8 mouse cellular contexts compared by ENCODE assay signal in genomic region chr19:7264088-7264765, GRCm38 (mm10). TPM values are rescaled to one million over a fixed set of nuclear protein-coding genes. Genes with fewer than 3 reads are reported as not detected.
DNase-seq lines count a peak whose midpoint lies in the region; ATAC-seq and TF ChIP-seq lines count a peak whose summit lies in the region.

No protein-coding gene starts in this region.

- peak; percentile 80 for TF ChIP-seq CTCF in midbrain, postnatal 0 days (IDR thresholded peaks at IDR 0.05)

- peaks cover 49% of the 10 kb centered on the region for H3K4me1 ChIP-seq in liver, embryonic 12.5 days
- peaks cover 34% of the 10 kb centered on the region for H3K4me1 ChIP-seq in hindbrain, embryonic 14.5 days (replicated peaks; ENCODE audit: control insufficient read depth, insufficient read depth, low read length)
- peaks cover 43% of the 10 kb centered on the region for H3K4me1 ChIP-seq in limb, embryonic 10.5 days
- peaks cover 12% of the 10 kb centered on the region for H3K4me1 ChIP-seq in midbrain, postnatal 0 days (ENCODE audit: insufficient read depth, low read length)

- ATAC-seq in liver, embryonic 12.5 days = no peak
- no peak for ATAC-seq in hindbrain, embryonic 14.5 days (ENCODE audit: low FRiP score)
- ATAC-seq in midbrain, postnatal 0 days (ENCODE audit: low FRiP score) = no peak

- H3K36me3 ChIP-seq in liver, embryonic 12.5 days = no peaks in the 10 kb centered on the region
- no peaks in the 10 kb centered on the region for H3K36me3 ChIP-seq in hindbrain, embryonic 14.5 days (replicated peaks; ENCODE audit: control insufficient read depth, insufficient read depth)
- no peaks in the 10 kb centered on the region for H3K36me3 ChIP-seq in limb, embryonic 10.5 days
- no peaks in the 10 kb centered on the region for H3K36me3 ChIP-seq in midbrain, postnatal 0 days (ENCODE audit: insufficient read depth, low read length)
- H3K36me3 ChIP-seq in splenic B cell, adult 2 months (ENCODE audit: control insufficient read depth, insufficient read depth, low read length, poor library complexity, severe bottlenecking) = no peaks in the 10 kb centered on the region

- peaks cover 56% of the 10 kb centered on the region for H3K27me3 ChIP-seq in liver, embryonic 12.5 days (replicated peaks)
- no peaks in the 10 kb centered on the region for H3K27me3 ChIP-seq in hindbrain, embryonic 14.5 days (ENCODE audit: control insufficient read depth, insufficient read depth, low read length)
- H3K27me3 ChIP-seq in limb, embryonic 10.5 days (ENCODE audit: low read depth, poor library complexity, severe bottlenecking) = no peaks in the 10 kb centered on the region
- no peaks in the 10 kb centered on the region for H3K27me3 ChIP-seq in midbrain, postnatal 0 days (ENCODE audit: insufficient read depth, low read length)
- H3K27me3 ChIP-seq in splenic B cell, adult 2 months (ENCODE audit: control insufficient read depth, insufficient read depth, low read length, poor library complexity, severe bottlenecking) = no peaks in the 10 kb centered on the region

- H3K9me3 ChIP-seq in liver, embryonic 12.5 days (replicated peaks) = 0 out of 2 replicates have a peak, but pooled peaks cover 5% of the 10 kb centered on the region
- H3K9me3 ChIP-seq in hindbrain, embryonic 14.5 days (ENCODE audit: control insufficient read depth, low read length) = no peaks in the 10 kb centered on the region
- no peaks in the 10 kb centered on the region for H3K9me3 ChIP-seq in limb, embryonic 10.5 days (replicated peaks)
- H3K9me3 ChIP-seq in midbrain, postnatal 0 days (ENCODE audit: low read length) = no peaks in the 10 kb centered on the region

- no peak overlapping the region for H3K4me3 ChIP-seq in liver, embryonic 12.5 days
- no peak overlapping the region for H3K4me3 ChIP-seq in hindbrain, embryonic 14.5 days (replicated peaks; ENCODE audit: low read length)
- peak overlapping the region; percentile 3; the same call in 1 of the 2 replicates for H3K4me3 ChIP-seq in limb, embryonic 10.5 days
- H3K4me3 ChIP-seq in midbrain, postnatal 0 days (ENCODE audit: low read depth, low read length) = no peak overlapping the region

- WGBS in liver, embryonic 12.5 days (ENCODE audit: insufficient replicate concordance) = 22% methylated on average over 9 of the region's 9 CpGs
- 17% methylated on average over 9 of the region's 9 CpGs for WGBS in hindbrain, embryonic 14.5 days
- 22% methylated on average over 9 of the region's 9 CpGs for WGBS in limb, embryonic 10.5 days
- WGBS in midbrain, postnatal 0 days = 21% methylated on average over 9 of the region's 9 CpGs

- H3K9ac ChIP-seq in liver, embryonic 12.5 days = no peak overlapping the region
- H3K9ac ChIP-seq in hindbrain, embryonic 14.5 days = no peak overlapping the region
- H3K9ac ChIP-seq in midbrain, postnatal 0 days (replicated peaks; ENCODE audit: low read length, poor library complexity, severe bottlenecking) = no peak overlapping the region

- H3K27ac ChIP-seq in liver, embryonic 12.5 days = no peak overlapping the region
- H3K27ac ChIP-seq in hindbrain, embryonic 14.5 days = peak overlapping the region; percentile 95; the same call in 1 of the 2 replicates
- H3K27ac ChIP-seq in limb, embryonic 10.5 days = peak overlapping the region; percentile 99
- H3K27ac ChIP-seq in midbrain, postnatal 0 days (ENCODE audit: low read depth, low read length) = no peak overlapping the region; the same call in 1 of the 2 replicates

- peak; percentile 85 for DNase-seq in liver
- peak; percentile 87 to 92 for DNase-seq in cerebellum, postnatal 25 days
- peak; percentile 84 for DNase-seq in gastrocnemius, adult 18-20 months (ENCODE audit: low spot score)
- DNase-seq in hindbrain, embryonic 14.5 days (ENCODE audit: low spot score) = peak; percentile 73
- DNase-seq in limb, embryonic 10.5 days (ENCODE audit: low spot score) = peak; percentile 94
- peak; percentile 76 for DNase-seq in midbrain, postnatal 0 days (ENCODE audit: low spot score)
- peak; percentile 89 for DNase-seq in splenic B cell, adult 2 months (ENCODE audit: low read depth, low spot score)

- H3K4me2 ChIP-seq in liver, embryonic 12.5 days = no peak overlapping the region
- no peak overlapping the region for H3K4me2 ChIP-seq in hindbrain, embryonic 14.5 days (replicated peaks)
- no peak overlapping the region for H3K4me2 ChIP-seq in midbrain, postnatal 0 days (ENCODE audit: low read depth, low read length, poor library complexity, severe bottlenecking)

RNA-seq across cellular contexts. Expression of gene Rcor2, which starts 2.9 kb away (rescaled TPM):
- polyA plus RNA-seq in liver, embryonic 12.5 days (2016; fragmentation: Nextera tagmentation; extraction: Ambion mirVana) = 4.0 and 5.1 TPM in 2 replicates
- total RNA-seq in gastrocnemius, adult 18-20 months (2021) = 1 to 10 TPM; 2.2 to 2.7 TPM
- 12.0 and 13.4 TPM in 2 replicates for polyA plus RNA-seq in hindbrain, embryonic 14.5 days (2014; fragmentation: Nextera tagmentation; extraction: Ambion mirVana)
- 54.9 and 63.1 TPM in 2 replicates for polyA plus RNA-seq in limb, embryonic 10.5 days (2016; fragmentation: Nextera tagmentation; extraction: Ambion mirVana)
- 40.7 and 53.1 TPM in 2 replicates for total RNA-seq in midbrain, postnatal 0 days (2014; rRNA removed)
- polyA plus RNA-seq in midbrain, postnatal 0 days (2015; fragmentation: Nextera tagmentation; extraction: Ambion mirVana) = 8.9 and 9.7 TPM in 2 replicates

RNA-seq across cellular contexts. Expression of gene Naa40, which starts 23.2 kb away (rescaled TPM):
- polyA plus RNA-seq in liver, embryonic 12.5 days (2016; fragmentation: Nextera tagmentation; extraction: Ambion mirVana) = 42.0 and 44.8 TPM in 2 replicates
- 10 to 100 TPM; 11.6 to 12.2 TPM for total RNA-seq in gastrocnemius, adult 18-20 months (2021)
- polyA plus RNA-seq in hindbrain, embryonic 14.5 days (2014; fragmentation: Nextera tagmentation; extraction: Ambion mirVana) = 67.6 and 69.1 TPM in 2 replicates
- polyA plus RNA-seq in limb, embryonic 10.5 days (2016; fragmentation: Nextera tagmentation; extraction: Ambion mirVana) = 92.0 and 92.4 TPM in 2 replicates
- total RNA-seq in midbrain, postnatal 0 days (2014; rRNA removed) = 58.3 and 62.5 TPM in 2 replicates
- 45.6 and 46.1 TPM in 2 replicates for polyA plus RNA-seq in midbrain, postnatal 0 days (2015; fragmentation: Nextera tagmentation; extraction: Ambion mirVana)

RNA-seq across cellular contexts. Expression of gene Cox8a, which starts 46.8 kb away (rescaled TPM):
- polyA plus RNA-seq in liver, embryonic 12.5 days (2016; fragmentation: Nextera tagmentation; extraction: Ambion mirVana) = 915 and 936 TPM in 2 replicates
- 100 to 1,000 TPM in 1 of 2 experiments, 10 to 100 TPM in 1; 72.3 to 102 TPM for total RNA-seq in gastrocnemius, adult 18-20 months (2021)
- polyA plus RNA-seq in hindbrain, embryonic 14.5 days (2014; fragmentation: Nextera tagmentation; extraction: Ambion mirVana) = 1,225 and 1,275 TPM in 2 replicates
- polyA plus RNA-seq in limb, embryonic 10.5 days (2016; fragmentation: Nextera tagmentation; extraction: Ambion mirVana) = 862 and 928 TPM in 2 replicates
- total RNA-seq in midbrain, postnatal 0 days (2014; rRNA removed) = 1,114 and 1,471 TPM in 2 replicates
- 1,645 and 1,756 TPM in 2 replicates for polyA plus RNA-seq in midbrain, postnatal 0 days (2015; fragmentation: Nextera tagmentation; extraction: Ambion mirVana)

RNA-seq across cellular contexts. Expression of gene Otub1, which starts 58.1 kb away (rescaled TPM):
- polyA plus RNA-seq in liver, embryonic 12.5 days (2016; fragmentation: Nextera tagmentation; extraction: Ambion mirVana) = 85.0 and 85.2 TPM in 2 replicates
- total RNA-seq in gastrocnemius, adult 18-20 months (2021) = 10 to 100 TPM; 50.8 to 57.0 TPM
- polyA plus RNA-seq in hindbrain, embryonic 14.5 days (2014; fragmentation: Nextera tagmentation; extraction: Ambion mirVana) = 231 and 234 TPM in 2 replicates
- polyA plus RNA-seq in limb, embryonic 10.5 days (2016; fragmentation: Nextera tagmentation; extraction: Ambion mirVana) = 252 and 263 TPM in 2 replicates
- total RNA-seq in midbrain, postnatal 0 days (2014; rRNA removed) = 236 and 242 TPM in 2 replicates
- 257 and 277 TPM in 2 replicates for polyA plus RNA-seq in midbrain, postnatal 0 days (2015; fragmentation: Nextera tagmentation; extraction: Ambion mirVana)

Comparison
In these comparisons a context has a peak if more than half of its experiments do, and no peak if none do; other contexts are left out.
1. H3K27ac ChIP-seq: peak in hindbrain, embryonic 14.5 days (single experiment) and limb, embryonic 10.5 days (single experiment); none in liver, embryonic 12.5 days (single experiment) and midbrain, postnatal 0 days (single experiment).
2. Peak in every context shown above with its lines, with median percentiles within 50 percentile points of each other: DNase-seq.